In genomic region chr2:120153586-120154360, GRCm38 (mm10) we compare ENCODE assay signal across 8 mouse cellular contexts. TPM values are rescaled to one million over a fixed set of nuclear protein-coding genes. Genes with fewer than 3 reads are reported as not detected.
DNase-seq lines count a peak whose midpoint lies in the region; ATAC-seq and TF ChIP-seq lines count a peak whose summit lies in the region.

No protein-coding gene starts in this region.

- WGBS in heart, embryonic 15.5 days = 2% methylated on average over 38 of the region's 38 CpGs
- 6% methylated on average over 32 of the region's 38 CpGs for WGBS in forebrain, embryonic 11.5 days

- H3K36me3 ChIP-seq in heart, embryonic 15.5 days = peaks cover 9% of the 10 kb centered on the region; the same call in 1 of the 2 replicates
- H3K36me3 ChIP-seq in G1E (replicated peaks) = peaks cover 21% of the 10 kb centered on the region
- H3K36me3 ChIP-seq in forebrain, embryonic 11.5 days (ENCODE audit: control insufficient read depth, insufficient read depth, low read length) = no peaks in the 10 kb centered on the region

- peak; percentile 36 for ATAC-seq in heart, embryonic 15.5 days (replicated peaks; ENCODE audit: insufficient number of reproducible peaks, insufficient read depth, low FRiP score, low read depth)
- ATAC-seq in G1E (ENCODE audit: extremely low read depth, insufficient number of reproducible peaks, low FRiP score, poor library complexity, severe bottlenecking) = no peak
- no peak for ATAC-seq in forebrain, embryonic 11.5 days (replicated peaks; ENCODE audit: low FRiP score)

- TF ChIP-seq CTCF in G1E (IDR thresholded peaks at IDR 0.05; ENCODE audit: low read depth, low read length) = no peak

- H3K4me1 ChIP-seq in heart, embryonic 15.5 days (replicated peaks) = peaks cover 19% of the 10 kb centered on the region
- H3K4me1 ChIP-seq in G1E (ENCODE audit: insufficient read depth, low read depth, low read length) = peaks cover 22% of the 10 kb centered on the region
- H3K4me1 ChIP-seq in forebrain, embryonic 11.5 days (replicated peaks; ENCODE audit: control insufficient read depth, insufficient read depth, low read length) = peaks cover 4% of the 10 kb centered on the region

- H3K27me3 ChIP-seq in heart, embryonic 15.5 days = no peaks in the 10 kb centered on the region
- H3K27me3 ChIP-seq in G1E (ENCODE audit: insufficient read depth, low read length) = no peaks in the 10 kb centered on the region; the same call in 1 of the 2 replicates
- H3K27me3 ChIP-seq in forebrain, embryonic 11.5 days (ENCODE audit: control insufficient read depth, insufficient read depth, low read length) = no peaks in the 10 kb centered on the region

- H3K4me3 ChIP-seq in heart, embryonic 15.5 days = peak overlapping the region; percentile 92
- peak overlapping the region; percentile 96 for H3K4me3 ChIP-seq in G1E (ENCODE audit: low read depth, low read length)
- peak overlapping the region; percentile 66 for H3K4me3 ChIP-seq in forebrain, embryonic 11.5 days (ENCODE audit: low read depth, low read length)

- DNase-seq in heart, postnatal 4 days = no peak
- DNase-seq in G1E (ENCODE audit: low spot score) = no peak
- DNase-seq in forebrain, embryonic 11.5 days (ENCODE audit: low spot score) = peak; percentile 58
- DNase-seq in kidney, postnatal 10 days = peak; percentile 28
- DNase-seq in mesoderm, embryonic 11.5 days (ENCODE audit: low read depth, low spot score) = peak; percentile 48
- no peak for DNase-seq in layer of hippocampus, postnatal 36 days
- DNase-seq in layer of hippocampus, adult 9-11 months = no peak

- H3K9me3 ChIP-seq in heart, embryonic 15.5 days (replicated peaks) = no peaks in the 10 kb centered on the region
- no peaks in the 10 kb centered on the region for H3K9me3 ChIP-seq in G1E (replicated peaks)
- no peaks in the 10 kb centered on the region for H3K9me3 ChIP-seq in forebrain, embryonic 11.5 days (ENCODE audit: control insufficient read depth, low read length)

- peak overlapping the region; percentile 90 for H3K27ac ChIP-seq in heart, embryonic 15.5 days
- H3K27ac ChIP-seq in forebrain, embryonic 11.5 days (ENCODE audit: low read depth, low read length) = no peak overlapping the region

- H3K4me2 ChIP-seq in heart, embryonic 15.5 days = peak overlapping the region; percentile 88
- H3K4me2 ChIP-seq in forebrain, embryonic 11.5 days (ENCODE audit: low read depth, low read length, severe bottlenecking) = peak overlapping the region; percentile 99

- H3K9ac ChIP-seq in heart, embryonic 15.5 days = peak overlapping the region; percentile 88
- peak overlapping the region; percentile 70 for H3K9ac ChIP-seq in forebrain, embryonic 11.5 days (ENCODE audit: low read length)

RNA-seq across cellular contexts. Expression of gene Ehd4, which starts 0.6 kb away (rescaled TPM):
- 164 and 188 TPM in 2 replicates for polyA plus RNA-seq in heart, embryonic 15.5 days (2015; fragmentation: Nextera tagmentation; extraction: Ambion mirVana)
- 100 to 1,000 TPM; 461 to 503 TPM for total RNA-seq in heart, postnatal 4 days (2021)
- total RNA-seq in G1E (2014; fragmentation: Nextera tagmentation) (10.8 TPM in 2 replicates), G1E (2017) (11.0 TPM in 2 replicates)
- 30.3 and 36.1 TPM in 2 replicates for polyA plus RNA-seq in G1E (2012)
- polyA plus RNA-seq in forebrain, embryonic 11.5 days (2014; fragmentation: Nextera tagmentation; extraction: Ambion mirVana) = 13.1 and 13.9 TPM in 2 replicates
- total RNA-seq in layer of hippocampus, postnatal 36 days (2021) = 1 to 10 TPM; 7.6 to 7.7 TPM

Comparison
In these comparisons a context has a peak if more than half of its experiments do, and no peak if none do; other contexts are left out.
1. DNase-seq: peak in forebrain, embryonic 11.5 days (single experiment), kidney, postnatal 10 days (single experiment) and mesoderm, embryonic 11.5 days (single experiment); none in heart, postnatal 4 days (single experiment), G1E (single experiment), layer of hippocampus, postnatal 36 days (0 of 2) and layer of hippocampus, adult 9-11 months (single experiment).
2. RNA of gene Ehd4, which starts 0.6 kb away (total RNA-seq): 461 to 503 TPM in heart, postnatal 4 days; 10.8 to 11.0 TPM in G1E and 7.6 to 7.7 TPM in layer of hippocampus, postnatal 36 days; every median in the first group is over 10 times any median in the second.
3. Peak in every context shown above with its lines, with median percentiles within 50 percentile points of each other: H3K4me3 ChIP-seq.